Mouse (Mus musculus): Measurements from ENCODE around the gene Trim80. TPM values are rescaled to one million over a fixed set of nuclear protein-coding genes. Genes with fewer than 3 reads are reported as not detected.
"Not testable (repeated sequence)": the region's sequence is repeated elsewhere in the genome, so short reads cannot be mapped to it uniquely, and the experiment has no call there.

The Trim80 gene
- polyA plus RNA-seq, 1 experiment = not detected

- H3K79me2 ChIP-seq (ENCODE audit: control insufficient read depth, insufficient read depth) = peaks cover 22% of the 10 kb centered on the region
These were observed 34.8 kb downstream of the Trim80 start, which contains the start of gene Armc7 for GRCm38 (mm10) chr11:115475025-115475757. TSS of gene Armc7 (plus strand) at chr11:115475667.

DNA sequence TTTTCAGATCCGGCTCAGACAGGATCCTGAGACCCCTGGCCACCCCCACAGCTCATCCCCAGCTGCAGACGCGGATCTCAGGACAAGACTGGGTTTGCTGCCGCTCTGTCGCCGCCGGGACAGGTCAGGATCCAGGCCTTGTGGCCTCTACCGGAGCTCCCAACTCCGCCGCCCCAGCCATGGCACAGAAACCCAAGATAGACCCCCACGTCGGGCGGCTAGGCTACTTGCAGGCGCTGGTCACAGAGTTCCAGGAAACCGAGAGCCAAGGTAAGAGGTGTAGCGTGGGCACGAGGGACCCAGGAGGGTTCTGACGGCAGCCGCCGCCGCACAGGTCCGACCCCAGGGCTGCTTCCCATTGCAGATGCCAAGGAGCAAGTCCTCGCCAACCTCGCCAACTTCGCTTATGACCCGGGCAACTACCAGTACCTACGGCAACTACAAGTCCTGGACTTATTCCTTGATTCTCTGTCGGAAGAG lies 35.5 kb downstream of the Trim80 start:
- Histone ChIP-seq H3K27me3 (ENCODE audit: control insufficient read depth, insufficient read depth, insufficient read length) (no peaks in the 10 kb centered on the region), H3K79me2 (ENCODE audit: control insufficient read depth, insufficient read depth) (peaks cover 22% of the 10 kb centered on the region), H3K4me3 (ENCODE audit: insufficient read depth, poor library complexity, severe bottlenecking) (peak overlapping the region; percentile 93), H3K79me3 (ENCODE audit: low read depth) (peaks cover 4% of the 10 kb centered on the region), H3ac (ENCODE audit: control insufficient read depth, insufficient read length, low read depth) (peak overlapping the region; percentile 84), H3K36me3 (ENCODE audit: control insufficient read depth, insufficient read depth) (no peaks in the 10 kb centered on the region)
- no peak for TF ChIP-seq MYOD1 (IDR thresholded peaks at IDR 0.05; ENCODE audit: control insufficient read depth, insufficient read length, low read depth)
- no peak for TF ChIP-seq FOSL1 (IDR thresholded peaks at IDR 0.05; ENCODE audit: insufficient read depth, low read length, poor library complexity, severe bottlenecking)
- TF ChIP-seq CTCF (IDR thresholded peaks at IDR 0.05; ENCODE audit: control insufficient read depth, insufficient read depth, insufficient read length) = no peak
- no peak for TF ChIP-seq MYOG (IDR thresholded peaks at IDR 0.05; ENCODE audit: control insufficient read depth, extremely low read depth, insufficient read length)
- TF ChIP-seq CEBPB (IDR thresholded peaks at IDR 0.05; ENCODE audit: low read depth) = no peak
- TF ChIP-seq MAX (IDR thresholded peaks at IDR 0.05) = no peak
- no peak for TF ChIP-seq USF1 (IDR thresholded peaks at IDR 0.05; ENCODE audit: low read depth)

More at GRCm38 (mm10) chr11:115475025-115475757, 34.8 kb downstream of the Trim80 start, which contains the start of gene Armc7:
- Histone ChIP-seq H3K79me3 (ENCODE audit: low read depth) (peaks cover 4% of the 10 kb centered on the region), H3ac (ENCODE audit: control insufficient read depth, insufficient read length, low read depth) (peak within 1 kb of the TSS; percentile 84), H3K36me3 (ENCODE audit: control insufficient read depth, insufficient read depth) (no peaks in the 10 kb centered on the region), H3K4me3 (ENCODE audit: insufficient read depth, poor library complexity, severe bottlenecking) (peak within 1 kb of the TSS; percentile 93), H3K27me3 (ENCODE audit: control insufficient read depth, insufficient read depth, insufficient read length) (no peaks in the 10 kb centered on the region)
- TF ChIP-seq MAX (IDR thresholded peaks at IDR 0.05) = peak; percentile 43
- TF ChIP-seq MYOG (IDR thresholded peaks at IDR 0.05; ENCODE audit: control insufficient read depth, extremely low read depth, insufficient read length) = no peak

GRCm38 (mm10) chr11:115476630-115477029 lies 36.3 kb downstream of the Trim80 start:
- not testable (repeated sequence) for H3K4me3 ChIP-seq (ENCODE audit: insufficient read depth, poor library complexity, severe bottlenecking); H3ac ChIP-seq (ENCODE audit: control insufficient read depth, insufficient read length, low read depth)
- peaks cover 22% of the 10 kb centered on the region for H3K79me2 ChIP-seq (ENCODE audit: control insufficient read depth, insufficient read depth)

DNA sequence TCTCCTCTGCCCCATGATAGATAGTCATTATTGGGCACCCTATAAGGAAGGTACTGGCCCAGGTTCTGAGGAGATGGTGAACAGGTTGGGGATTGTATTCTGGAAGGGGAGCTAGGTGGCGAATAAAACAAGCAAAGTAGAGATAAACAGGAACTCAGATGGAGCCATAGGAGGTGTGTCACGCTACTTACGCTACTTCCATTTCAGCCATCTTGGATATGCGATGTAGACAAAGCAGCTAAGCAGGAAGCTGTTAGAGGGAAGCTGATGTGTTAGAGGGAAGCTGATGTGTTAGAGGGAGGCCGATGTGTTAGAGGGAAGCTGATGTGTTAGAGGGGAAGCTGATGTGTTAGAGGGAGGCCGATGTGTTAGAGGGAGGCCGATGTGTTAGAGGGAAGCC lies 37.0 kb downstream of the Trim80 start:
- H3ac ChIP-seq (ENCODE audit: control insufficient read depth, insufficient read length, low read depth); H3K4me3 ChIP-seq (ENCODE audit: insufficient read depth, poor library complexity, severe bottlenecking); H3K79me3 ChIP-seq (ENCODE audit: low read depth); H3K27me3 ChIP-seq (ENCODE audit: control insufficient read depth, insufficient read depth, insufficient read length); H3K36me3 ChIP-seq (ENCODE audit: control insufficient read depth, insufficient read depth): not testable (repeated sequence)
- peaks cover 22% of the 10 kb centered on the region for H3K79me2 ChIP-seq (ENCODE audit: control insufficient read depth, insufficient read depth)

More at GRCm38 (mm10) chr11:115476630-115477029, 36.3 kb downstream of the Trim80 start:
- H3K79me3 ChIP-seq (ENCODE audit: low read depth); H3K36me3 ChIP-seq (ENCODE audit: control insufficient read depth, insufficient read depth); H3K27me3 ChIP-seq (ENCODE audit: control insufficient read depth, insufficient read depth, insufficient read length): not testable (repeated sequence)

- no peak for TF ChIP-seq MYOD1 (IDR thresholded peaks at IDR 0.05; ENCODE audit: control insufficient read depth, insufficient read length, low read depth)
- no peak for TF ChIP-seq MAX (IDR thresholded peaks at IDR 0.05)
- no peak for TF ChIP-seq MYOG (IDR thresholded peaks at IDR 0.05; ENCODE audit: control insufficient read depth, extremely low read depth, insufficient read length)
- TF ChIP-seq FOSL1 (IDR thresholded peaks at IDR 0.05; ENCODE audit: insufficient read depth, low read length, poor library complexity, severe bottlenecking) = no peak
- TF ChIP-seq USF1 (IDR thresholded peaks at IDR 0.05; ENCODE audit: low read depth) = no peak
- TF ChIP-seq CEBPB (IDR thresholded peaks at IDR 0.05; ENCODE audit: low read depth) = no peak
- TF ChIP-seq CTCF (IDR thresholded peaks at IDR 0.05; ENCODE audit: control insufficient read depth, insufficient read depth, insufficient read length) = no peak
- Histone ChIP-seq H3K79me3 (ENCODE audit: low read depth) (peaks cover 4% of the 10 kb centered on the region), H3K79me2 (ENCODE audit: control insufficient read depth, insufficient read depth) (peaks cover 22% of the 10 kb centered on the region), H3K36me3 (ENCODE audit: control insufficient read depth, insufficient read depth) (no peaks in the 10 kb centered on the region), H3K4me3 (ENCODE audit: insufficient read depth, poor library complexity, severe bottlenecking) (no peak overlapping the region), H3K27me3 (ENCODE audit: control insufficient read depth, insufficient read depth, insufficient read length) (no peaks in the 10 kb centered on the region), H3ac (ENCODE audit: control insufficient read depth, insufficient read length, low read depth) (no peak overlapping the region)
These were observed 38.1 kb downstream of the Trim80 start for GRCm38 (mm10) chr11:115478296-115478938.

- TF ChIP-seq FOSL1 (IDR thresholded peaks at IDR 0.05; ENCODE audit: insufficient read depth, low read length, poor library complexity, severe bottlenecking) (no peak), MAX (IDR thresholded peaks at IDR 0.05) (no peak), CEBPB (IDR thresholded peaks at IDR 0.05; ENCODE audit: low read depth) (no peak), USF1 (IDR thresholded peaks at IDR 0.05; ENCODE audit: low read depth) (no peak), MYOD1 (IDR thresholded peaks at IDR 0.05; ENCODE audit: control insufficient read depth, insufficient read length, low read depth) (no peak), CTCF (IDR thresholded peaks at IDR 0.05; ENCODE audit: control insufficient read depth, insufficient read depth, insufficient read length) (no peak), MYOG (IDR thresholded peaks at IDR 0.05; ENCODE audit: control insufficient read depth, extremely low read depth, insufficient read length) (no peak)
- Histone ChIP-seq H3K36me3 (ENCODE audit: control insufficient read depth, insufficient read depth) (peaks cover 5% of the 10 kb centered on the region), H3K4me3 (ENCODE audit: insufficient read depth, poor library complexity, severe bottlenecking) (no peak overlapping the region), H3ac (ENCODE audit: control insufficient read depth, insufficient read length, low read depth) (no peak overlapping the region), H3K27me3 (ENCODE audit: control insufficient read depth, insufficient read depth, insufficient read length) (no peaks in the 10 kb centered on the region), H3K79me3 (ENCODE audit: low read depth) (peaks cover 4% of the 10 kb centered on the region), H3K79me2 (ENCODE audit: control insufficient read depth, insufficient read depth) (peaks cover 10% of the 10 kb centered on the region)
These were observed 41.4 kb downstream of the Trim80 start for GRCm38 (mm10) chr11:115481553-115482259.

All from C2C12 (cell line).